Mouse (Mus musculus) lung, postnatal 0 days (tissue): ENCODE measurements around the gene Gypa. TPM values are rescaled to one million over a fixed set of nuclear protein-coding genes. Genes with fewer than 3 reads are reported as not detected.

Source experiments
- ATAC-seq: fragments of 200-750 bp; cut with Nextera tagmentation; 2 replicates; pipeline ENCODE4 v1.8.0; 2017; ENCODE audit warnings: moderate library complexity
- DNase-seq: peaks from one replicate; pipeline ENCODE4 v3.0.0-alpha.2; 2016; ENCODE audit warnings: low spot score
- H3K27ac ChIP-seq: fragments of 300-500 bp; sonication (generic); 2 replicates; pipeline ENCODE4 v1.5.1; 2014; ENCODE audit warnings: antibody characterized with exemption, mild to moderate bottlenecking, low read length, mixed read lengths
- H3K27me3 ChIP-seq: fragments of 300-500 bp; sonication (generic); replicated peaks from 2 replicates; pipeline ENCODE4 v1.6.1; 2014; ENCODE audit warnings: low read length, mixed read lengths; ENCODE audit not compliant: insufficient read depth
- H3K36me3 ChIP-seq: fragments of 300-500 bp; sonication (generic); 2 replicates; pipeline ENCODE4 v1.6.1; 2014; ENCODE audit warnings: low read length, mixed read lengths; ENCODE audit not compliant: insufficient read depth
- H3K4me1 ChIP-seq: fragments of 300-500 bp; sonication (generic); 2 replicates; pipeline ENCODE4 v1.6.1; 2014; ENCODE audit warnings: antibody characterized with exemption, low read depth, low read length, mixed read lengths; ENCODE audit not compliant: insufficient read depth
- H3K4me2 ChIP-seq: fragments of 300-500 bp; sonication (generic); replicated peaks from 2 replicates; pipeline ENCODE4 v1.6.1; 2014; ENCODE audit warnings: low read depth, mild to moderate bottlenecking, low read length, moderate library complexity, mixed read lengths
- H3K4me3 ChIP-seq: fragments of 300-500 bp; sonication (generic); 2 replicates; pipeline ENCODE4 v1.5.1; 2014; ENCODE audit warnings: low read depth, low read length
- H3K9ac ChIP-seq: fragments of 300-500 bp; sonication (generic); replicated peaks from 2 replicates; pipeline ENCODE4 v1.6.1; 2014; ENCODE audit warnings: low read depth, mild to moderate bottlenecking
- H3K9me3 ChIP-seq: fragments of 300-500 bp; sonication (generic); 2 replicates; pipeline ENCODE4 v1.6.1; 2016; ENCODE audit warnings: low read length, mixed read lengths
- CTCF ChIP-seq: IDR thresholded peaks from 2 replicates; pipeline ENCODE4 v1.5.1; 2016; ENCODE audit warnings: antibody characterized with exemption, mild to moderate bottlenecking
- EP300 ChIP-seq: IDR thresholded peaks from 2 replicates; pipeline ENCODE4 v1.6.1; 2016; ENCODE audit warnings: antibody characterized with exemption, mild to moderate bottlenecking, control low read depth
- WGBS: fragments of 180-500 bp; shearing (Covaris S2); extraction: QIAGEN DNeasy Blood & Tissue Kit; methylation state at CpG from one replicate; pipeline ENCODE4 v1.1.7; 2014; 5-methylcytosine and 5-hydroxymethylcytosine counted together
- polyA plus RNA-seq: library from polyadenylated mRNA; unstranded; fragments of >200 nt; fragmentation: Nextera tagmentation; extraction: Ambion mirVana; gene quantifications from 2 replicates; pipeline ENCODE4 v1.2.1, GENCODE M21; 2015

Gene Gypa
- 10.0 and 11.0 TPM in 2 replicates for polyA plus RNA-seq

DNA sequence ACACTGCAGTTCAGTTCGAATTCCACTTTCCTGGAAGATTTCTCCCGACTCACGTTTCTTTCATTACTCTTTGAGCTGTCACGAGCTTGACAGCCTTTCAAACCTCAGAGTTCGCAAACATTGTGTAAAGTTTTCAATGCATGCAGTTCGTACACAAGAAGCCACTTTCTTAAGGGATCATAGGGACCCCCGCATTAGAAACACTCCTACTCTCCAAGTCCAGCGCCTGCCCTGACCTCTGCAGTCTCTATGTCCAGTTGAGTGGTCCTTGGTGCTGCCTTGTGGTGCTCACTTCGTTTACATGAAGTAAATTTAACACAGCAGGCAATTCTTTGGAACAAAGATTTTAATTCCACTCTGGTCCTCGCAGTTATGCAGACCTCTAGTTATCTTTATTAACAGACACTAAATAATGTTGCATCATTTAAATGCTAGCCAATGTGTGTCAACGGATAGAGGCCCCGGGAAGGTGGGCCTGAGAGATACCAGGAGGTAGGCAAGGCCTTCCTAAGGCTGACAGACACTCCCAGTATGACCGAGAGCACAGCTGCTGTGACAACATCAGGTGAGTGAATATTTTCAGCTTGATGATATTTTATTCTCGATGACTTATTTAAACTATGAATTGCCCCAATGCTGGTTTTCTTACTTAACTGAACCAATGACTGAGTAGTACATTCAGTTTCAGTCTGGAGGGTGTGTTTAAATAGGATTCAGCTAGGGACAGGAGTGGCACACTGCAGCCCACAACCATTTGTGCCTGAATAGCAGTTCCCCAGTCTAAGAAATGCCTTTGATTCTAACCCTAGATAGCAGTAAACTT, at the start of gene Gypa:
TSS of gene Gypa (plus strand) at position 259 of the 823 bp plus-strand sequence.
- no peaks in the 10 kb centered on the region for H3K4me1 ChIP-seq
- H3K27ac ChIP-seq, result no peak within 1 kb of the TSS
- DNase-seq (peak; percentile 22), ATAC-seq (peak; percentile 44)
- TF ChIP-seq EP300 (0 out of 2 replicates have a peak, but pooled peaks have one; percentile 9), CTCF (no peak)
- no peaks in the 10 kb centered on the region for H3K36me3 ChIP-seq
- no peaks in the 10 kb centered on the region for H3K27me3 ChIP-seq
- H3K9me3 ChIP-seq, result no peaks in the 10 kb centered on the region
- H3K4me3 ChIP-seq, result peak within 1 kb of the TSS; percentile 53
- peak within 1 kb of the TSS; percentile 71 for H3K4me2 ChIP-seq
- 19% methylated on average over 14 of the region's 14 CpGs for WGBS
- H3K9ac ChIP-seq, result 0 out of 2 replicates have a peak within 1 kb of the TSS, but pooled peaks have one; percentile 2

DNA sequence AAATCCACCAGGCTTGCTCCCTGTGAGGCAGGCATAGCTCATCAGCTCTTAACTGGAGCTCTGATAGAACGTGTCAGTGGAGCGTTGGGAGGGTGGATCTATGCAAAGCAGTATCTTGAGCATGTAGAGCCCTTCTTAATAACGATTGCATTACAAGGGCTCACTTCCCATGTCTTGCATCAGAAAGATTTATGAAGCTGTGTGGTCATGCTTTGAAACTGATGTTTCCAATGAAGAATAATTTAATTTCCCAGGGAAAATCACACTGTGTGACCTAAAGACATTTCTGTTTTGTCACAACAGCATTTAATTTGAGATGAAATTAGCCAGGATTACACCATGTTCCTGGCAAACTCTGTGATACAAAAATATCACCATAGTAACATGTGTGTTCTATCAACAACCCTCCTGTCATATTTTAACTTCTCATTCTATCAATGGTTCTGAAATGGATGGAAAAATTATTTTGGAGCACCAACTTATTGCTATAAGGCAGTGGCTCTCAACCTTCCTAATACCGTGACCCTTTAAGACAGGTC, 49.0 kb upstream of the Gypa start:
- no peak overlapping the region for H3K27ac ChIP-seq
- no peak overlapping the region for H3K9ac ChIP-seq
- no peak overlapping the region for H3K4me3 ChIP-seq
- 55% methylated on average over 4 of the region's 4 CpGs for WGBS
- peak; percentile 83 for TF ChIP-seq EP300
- TF ChIP-seq CTCF, result no peak
- H3K9me3 ChIP-seq, result no peaks in the 10 kb centered on the region
- DNase-seq (peak; percentile 83), ATAC-seq (peak; percentile 89)
- H3K36me3 ChIP-seq, result no peaks in the 10 kb centered on the region
- no peak overlapping the region for H3K4me2 ChIP-seq
- H3K27me3 ChIP-seq, result no peaks in the 10 kb centered on the region
- no peaks in the 10 kb centered on the region for H3K4me1 ChIP-seq

DNA sequence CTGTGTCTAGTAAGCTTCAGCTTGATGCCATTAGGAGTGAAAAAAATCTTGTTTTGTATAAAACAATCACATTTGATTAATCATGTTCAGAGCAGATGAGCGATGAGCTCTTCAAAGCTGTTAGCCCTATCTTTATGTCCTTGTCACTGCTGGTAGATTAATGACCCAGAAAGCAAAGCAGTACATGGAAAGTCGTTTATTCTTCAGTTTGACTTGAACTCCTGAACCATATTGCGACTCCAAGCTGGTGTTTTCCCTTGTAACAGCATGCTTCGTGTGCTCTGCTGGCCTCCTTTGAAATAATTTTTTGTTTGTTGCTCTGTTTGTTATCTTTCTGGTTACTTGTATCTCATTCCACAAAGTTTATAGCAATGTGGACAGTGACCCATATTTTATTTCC, 46.4 kb upstream of the Gypa start:
- H3K9me3 ChIP-seq, result no peaks in the 10 kb centered on the region
- no peaks in the 10 kb centered on the region for H3K4me1 ChIP-seq
- H3K36me3 ChIP-seq, result no peaks in the 10 kb centered on the region
- no peak overlapping the region for H3K27ac ChIP-seq
- DNase-seq (no peak), ATAC-seq (no peak)
- TF ChIP-seq CTCF, result no peak
- no peak for TF ChIP-seq EP300
- no peak overlapping the region for H3K9ac ChIP-seq
- H3K27me3 ChIP-seq, result no peaks in the 10 kb centered on the region
- 41% methylated on average over 4 of the region's 4 CpGs for WGBS
- no peak overlapping the region for H3K4me3 ChIP-seq
- no peak overlapping the region for H3K4me2 ChIP-seq

DNA sequence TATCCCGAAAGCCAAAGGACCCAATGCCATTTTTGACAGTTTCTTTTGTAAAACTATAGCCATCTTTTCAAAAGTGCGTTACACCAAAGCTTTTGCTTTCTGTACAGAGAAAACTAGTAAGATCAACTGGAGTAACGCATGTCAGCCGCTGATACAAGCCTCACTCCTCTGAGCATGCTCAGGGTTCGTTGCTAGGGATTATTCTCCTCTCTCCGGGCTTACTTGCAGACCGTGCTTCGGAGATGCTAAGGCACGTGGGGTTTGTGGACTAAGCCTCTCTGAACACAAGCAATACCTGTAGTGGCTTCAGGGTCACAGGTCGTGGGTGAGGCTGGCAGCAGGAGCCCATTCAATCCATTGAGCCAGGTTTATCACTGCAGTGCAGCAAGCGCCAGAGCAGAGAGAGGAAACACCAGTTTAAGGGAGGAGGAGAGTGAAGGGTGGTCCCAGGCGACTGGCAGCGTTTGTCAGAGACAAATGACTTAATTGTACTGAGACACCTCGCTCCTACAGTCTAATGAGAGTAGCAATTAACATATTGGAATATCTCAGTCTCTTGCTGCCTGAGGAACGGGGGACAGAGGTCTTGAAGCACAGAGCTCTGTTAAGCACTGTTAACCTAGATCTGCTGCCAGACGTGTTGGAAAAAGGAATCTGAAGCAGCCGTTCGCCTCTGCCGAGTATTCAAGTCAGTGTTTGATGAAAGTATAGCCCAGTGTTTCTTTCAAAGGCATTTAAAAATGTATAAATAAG, 41.5 kb upstream of the Gypa start:
- Histone ChIP-seq H3K9ac (no peak overlapping the region), H3K4me1 (no peaks in the 10 kb centered on the region), H3K27me3 (no peaks in the 10 kb centered on the region), H3K9me3 (no peaks in the 10 kb centered on the region), H3K36me3 (no peaks in the 10 kb centered on the region), H3K4me3 (no peak overlapping the region), H3K4me2 (no peak overlapping the region), H3K27ac (no peak overlapping the region)
- ATAC-seq, result no peak
- no peak for DNase-seq
- TF ChIP-seq EP300 (no peak), CTCF (no peak)
- WGBS, result 55% methylated on average over 19 of the region's 19 CpGs

DNA sequence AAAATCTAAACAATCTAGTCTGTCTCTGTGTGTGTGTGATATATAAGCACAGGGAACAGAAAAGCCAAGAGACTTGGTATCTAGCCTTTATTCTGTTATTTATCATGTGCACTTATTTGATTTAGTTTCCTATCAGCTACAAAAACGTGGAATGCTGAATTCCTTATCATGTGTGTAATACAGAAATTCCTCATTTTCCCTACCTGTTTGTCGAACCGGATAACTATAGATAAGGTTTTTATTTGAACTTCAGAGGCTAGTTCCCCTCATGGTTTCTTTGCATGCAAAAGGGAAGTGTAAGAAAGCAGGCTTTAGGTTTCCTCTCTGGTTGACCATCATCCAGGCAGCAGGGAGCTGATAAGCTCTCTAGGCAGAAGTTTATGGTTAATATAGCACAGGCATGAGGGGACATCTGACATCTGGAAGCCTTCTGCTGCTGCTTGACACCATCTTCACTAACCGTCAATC, 30.1 kb upstream of the Gypa start:
- Histone ChIP-seq H3K36me3 (no peaks in the 10 kb centered on the region), H3K27me3 (no peaks in the 10 kb centered on the region), H3K4me2 (no peak overlapping the region), H3K4me3 (no peak overlapping the region), H3K9me3 (no peaks in the 10 kb centered on the region), H3K27ac (no peak overlapping the region), H3K9ac (no peak overlapping the region), H3K4me1 (no peaks in the 10 kb centered on the region)
- 20% methylated on average over 4 of the region's 4 CpGs for WGBS
- TF ChIP-seq CTCF (no peak), EP300 (no peak)
- peak; percentile 44 for DNase-seq
- ATAC-seq, result 0 out of 2 replicates have a peak, but pooled peaks have one; percentile 32

DNA sequence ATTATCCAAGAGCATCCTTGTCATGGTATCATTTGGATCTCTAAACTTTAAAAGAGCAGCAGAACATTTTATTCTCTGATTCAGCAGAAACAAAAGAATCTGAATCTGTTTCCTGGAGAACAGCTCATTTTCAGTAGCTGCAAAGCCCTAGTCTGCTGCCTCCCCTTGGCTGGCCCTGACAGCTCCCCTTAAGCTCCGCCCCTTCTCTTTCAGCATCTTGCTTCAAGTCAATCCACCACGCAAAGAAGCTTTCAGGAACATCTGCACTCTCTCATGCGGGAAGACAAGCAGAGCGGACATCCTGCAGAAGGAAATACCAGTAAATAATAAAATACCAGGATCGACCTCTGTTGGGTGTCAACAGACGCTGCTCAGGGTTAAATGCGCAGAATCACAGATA, 18.6 kb upstream of the Gypa start:
- 0 out of 2 replicates have a peak, but pooled peaks have one; percentile 19 for ATAC-seq

More for the DNA sequence above, 18.6 kb upstream of the Gypa start:
- H3K27me3 ChIP-seq, result no peaks in the 10 kb centered on the region
- H3K4me3 ChIP-seq, result no peak overlapping the region
- peak; percentile 78 for DNase-seq
- H3K4me1 ChIP-seq, result no peaks in the 10 kb centered on the region
- H3K4me2 ChIP-seq, result no peak overlapping the region
- no peaks in the 10 kb centered on the region for H3K36me3 ChIP-seq
- no peak overlapping the region for H3K27ac ChIP-seq
- no peaks in the 10 kb centered on the region for H3K9me3 ChIP-seq
- no peak overlapping the region for H3K9ac ChIP-seq
- 37% methylated on average over 7 of the region's 7 CpGs for WGBS
- TF ChIP-seq CTCF (peak; percentile 36), EP300 (no peak)
